Mouse (Mus musculus) erythroid progenitor cell, adult 5-6 weeks (primary cell): ENCODE measurements around the gene Cav2. TPM values are rescaled to one million over a fixed set of nuclear protein-coding genes. Genes with fewer than 3 reads are reported as not detected.

Experiments
- ATAC-seq: replicated peaks from 2 replicates; pipeline ENCODE4 v1.8.0; 2016; ENCODE audit warnings: moderate number of reproducible peaks, mild to moderate bottlenecking, moderate TSS enrichment, inconsistent platforms; ENCODE audit not compliant: poor library complexity, low FRiP score, severe bottlenecking
- total RNA-seq, 2 experiments: library from RNA; stranded (forward) in 1 of 2; stranded (reverse) in 1 of 2; fragments of 150-400 nt in 1 of 2; fragments of 186-747, 209-891 nt in 1 of 2; gene quantifications; 2 replicates each; pipeline versions ENCODE4 v1.2.3 to v1.2.4; 2015 to 2017; ENCODE audit warnings: low replicate concordance in 2 of 2

The Cav2 gene
- total RNA-seq (2015; ENCODE audit: low replicate concordance) (1.8 TPM in 1 of 2 replicates, not detected in the other), total RNA-seq (2017; ENCODE audit: low replicate concordance) (0.98 TPM in 1 of 2 replicates, not detected in the other)

DNA sequence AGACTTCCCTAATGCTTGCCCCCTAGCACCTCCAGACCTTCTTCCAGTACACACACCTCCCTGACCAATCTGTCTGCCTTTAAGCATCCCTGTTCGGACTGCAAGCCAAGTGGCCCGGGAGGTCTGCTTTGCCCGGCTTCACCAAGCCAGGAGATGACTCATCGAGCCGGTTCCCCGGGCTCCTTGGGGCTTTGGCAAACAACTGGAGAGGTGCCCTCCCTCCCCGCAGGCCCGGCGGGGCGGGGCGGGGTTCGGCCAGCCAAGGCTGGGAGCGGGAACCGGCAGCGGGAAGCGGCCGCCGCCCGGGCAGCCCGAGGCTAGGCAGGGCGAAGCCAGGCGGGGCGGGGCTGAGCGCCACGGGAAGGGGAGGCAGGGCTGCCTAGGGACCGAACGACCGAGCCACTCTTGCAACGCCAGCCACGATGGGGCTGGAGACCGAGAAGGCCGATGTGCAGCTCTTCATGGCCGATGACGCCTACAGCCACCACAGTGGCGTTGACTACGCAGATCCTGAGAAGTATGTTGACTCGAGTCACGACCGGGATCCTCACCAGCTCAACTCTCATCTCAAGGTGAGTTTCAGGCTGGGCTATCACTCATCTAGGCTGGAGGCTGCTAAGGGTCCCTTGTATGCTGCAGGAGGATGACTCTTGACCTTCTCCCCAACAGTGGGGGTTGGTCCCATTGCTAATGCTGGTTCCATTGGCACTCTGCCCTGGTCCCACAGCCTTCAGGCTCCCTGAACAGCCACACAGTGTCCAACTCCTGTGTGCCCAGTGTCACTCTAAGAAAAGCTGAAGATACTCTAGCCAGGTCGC lies at the start of gene Cav2:
TSS of gene Cav2 (plus strand) at position 247 of the 818 bp plus-strand sequence.
- no peak for ATAC-seq

DNA sequence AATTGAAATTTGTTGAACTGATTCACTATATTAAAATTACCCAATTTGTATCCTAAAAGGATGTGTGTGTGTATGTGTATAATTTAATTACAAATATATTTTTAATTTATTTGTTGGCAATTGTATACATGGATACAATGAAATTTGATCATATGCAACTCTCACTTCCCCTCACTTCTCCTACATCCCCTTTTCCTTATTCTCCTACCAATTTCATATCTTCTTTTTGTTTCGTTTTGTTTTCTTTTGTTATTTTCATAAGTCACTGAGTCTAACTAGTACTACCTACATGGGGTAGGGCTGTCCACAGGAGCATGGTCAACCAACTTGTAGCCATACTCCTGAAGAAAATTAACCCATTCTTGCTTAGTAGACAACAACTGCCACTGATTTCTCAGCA lies 41.3 kb upstream of the Cav2 start:
- no peak for ATAC-seq

DNA sequence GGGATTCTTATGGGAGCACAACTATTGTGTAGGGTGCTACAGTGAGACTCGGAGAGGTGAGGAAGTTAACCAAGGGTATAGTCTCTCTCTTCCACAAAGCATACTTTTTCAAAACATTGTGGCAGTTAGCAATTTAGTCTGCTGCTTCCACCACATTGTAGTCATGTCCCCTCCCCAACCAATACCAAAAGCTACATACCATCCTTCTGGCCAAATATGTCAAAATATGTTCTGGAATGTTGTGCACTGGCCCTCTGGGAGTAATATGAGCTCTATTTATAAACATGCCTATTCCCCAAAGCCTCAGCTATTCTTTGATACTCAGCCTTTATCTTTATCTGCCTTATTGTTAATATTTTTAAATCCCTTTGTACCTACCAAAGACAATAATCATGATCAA lies 40.0 kb upstream of the Cav2 start:
- no peak for ATAC-seq

- ATAC-seq, result no peak
These were observed 34.0 kb upstream of the Cav2 start for GRCm38 (mm10) chr6:17246959-17247358.

GRCm38 (mm10) chr6:17247673-17248072 lies 33.3 kb upstream of the Cav2 start:
- ATAC-seq, result no peak

DNA sequence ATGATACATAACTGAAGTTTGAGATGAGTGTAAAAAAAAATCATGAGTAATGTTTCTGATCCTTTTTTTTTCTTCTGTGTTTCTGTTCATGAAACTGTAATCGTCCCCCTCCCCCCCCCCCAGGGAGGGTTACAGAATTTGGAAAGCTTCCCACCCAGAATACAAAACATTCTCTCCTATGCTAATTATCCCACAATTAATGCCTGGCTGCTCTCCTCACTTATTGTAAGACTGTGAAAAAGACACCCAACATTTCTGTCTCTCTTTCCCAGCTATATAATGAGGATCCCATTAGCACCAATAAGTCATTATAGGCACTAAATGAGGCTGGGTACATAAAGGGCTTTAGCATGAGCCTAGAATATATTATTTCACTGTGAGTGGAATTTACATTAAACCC lies 32.7 kb upstream of the Cav2 start:
- ATAC-seq, result no peak

GRCm38 (mm10) chr6:17251958-17252357 lies 29.0 kb upstream of the Cav2 start:
- ATAC-seq, result no peak

- ATAC-seq, result no peak
These were observed 22.8 kb upstream of the Cav2 start for GRCm38 (mm10) chr6:17258142-17258541.

GRCm38 (mm10) chr6:17258911-17259310 lies 22.1 kb upstream of the Cav2 start:
- no peak for ATAC-seq

- ATAC-seq, result no peak
These were observed 18.2 kb upstream of the Cav2 start for GRCm38 (mm10) chr6:17262786-17263185.

DNA sequence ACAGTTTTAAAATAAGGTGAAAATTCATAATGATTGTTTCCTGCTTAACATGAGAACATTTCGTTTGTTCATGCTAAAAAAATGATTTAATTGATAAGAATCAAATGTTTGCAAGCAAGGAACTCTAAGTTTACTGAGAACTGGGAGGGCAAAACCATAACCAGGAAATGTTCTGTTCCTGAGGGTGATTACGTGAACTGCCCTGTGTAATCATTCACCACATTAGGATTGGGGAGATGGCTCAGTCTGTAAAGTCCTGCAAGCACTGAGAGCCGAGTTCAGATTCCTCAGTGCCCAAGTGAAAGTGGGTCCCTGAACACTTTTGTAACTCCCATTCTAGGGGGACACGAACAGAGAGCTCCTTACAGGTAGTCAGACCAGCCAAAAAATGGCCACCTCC lies 15.9 kb upstream of the Cav2 start:
- ATAC-seq, result no peak

GRCm38 (mm10) chr6:17266466-17266865 lies 14.5 kb upstream of the Cav2 start:
- ATAC-seq, result no peak

DNA sequence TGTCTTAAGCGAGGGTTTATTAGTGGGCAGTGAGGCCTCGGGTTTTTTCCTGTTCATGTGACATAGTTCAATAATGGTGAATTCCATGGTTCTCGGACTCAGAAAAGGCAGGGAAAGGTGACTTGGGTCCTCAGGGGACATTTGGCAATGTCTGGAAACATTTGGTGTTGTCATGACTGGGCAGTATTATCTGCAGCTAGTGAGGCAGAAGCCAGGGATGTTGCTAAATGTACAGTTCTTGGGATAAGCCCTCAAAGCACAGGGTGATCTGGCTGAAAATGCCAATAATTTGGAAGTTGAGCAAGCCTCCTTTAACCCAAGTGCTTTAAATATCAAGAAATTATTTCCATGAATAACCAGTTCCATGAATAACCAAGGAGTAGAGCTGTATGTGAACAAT lies 2.6 kb upstream of the Cav2 start:
- no peak for ATAC-seq

DNA sequence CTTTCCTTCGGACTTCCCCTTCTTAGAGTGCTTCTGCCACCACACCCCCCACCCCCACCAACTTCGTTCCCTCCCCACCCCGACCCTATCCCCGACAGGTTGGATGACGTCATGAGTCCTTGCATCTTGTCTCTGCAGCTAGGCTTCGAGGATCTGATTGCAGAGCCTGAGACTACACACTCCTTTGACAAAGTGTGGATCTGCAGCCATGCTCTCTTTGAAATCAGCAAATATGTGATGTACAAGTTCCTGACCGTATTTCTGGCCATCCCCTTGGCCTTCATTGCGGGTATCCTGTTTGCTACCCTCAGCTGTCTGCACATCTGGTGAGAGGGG lies 740 bp downstream of the Cav2 start:
- no peak for ATAC-seq

DNA sequence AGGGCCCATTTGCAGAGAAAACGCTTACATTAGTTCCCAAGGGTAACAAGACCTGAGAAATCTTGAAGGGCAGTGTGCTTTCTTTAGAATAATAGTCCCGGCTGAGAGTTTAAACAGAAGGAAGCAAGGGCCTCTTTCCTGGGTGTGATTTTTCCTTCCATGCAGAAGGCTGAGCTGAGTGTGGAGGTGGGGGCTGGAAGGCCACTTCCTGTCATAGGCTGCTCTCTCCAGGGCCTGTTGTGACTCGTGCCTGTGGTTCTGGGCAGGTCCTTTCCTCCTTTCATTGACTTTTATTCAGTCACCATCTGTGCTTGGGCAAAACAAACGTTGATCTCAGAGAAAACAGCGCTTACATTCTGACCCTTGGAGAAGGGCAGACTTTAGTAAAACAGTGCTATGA lies 1.2 kb downstream of the Cav2 start:
- no peak for ATAC-seq

- ATAC-seq, result no peak
These were observed 2.8 kb downstream of the Cav2 start for GRCm38 (mm10) chr6:17283834-17284233.

DNA sequence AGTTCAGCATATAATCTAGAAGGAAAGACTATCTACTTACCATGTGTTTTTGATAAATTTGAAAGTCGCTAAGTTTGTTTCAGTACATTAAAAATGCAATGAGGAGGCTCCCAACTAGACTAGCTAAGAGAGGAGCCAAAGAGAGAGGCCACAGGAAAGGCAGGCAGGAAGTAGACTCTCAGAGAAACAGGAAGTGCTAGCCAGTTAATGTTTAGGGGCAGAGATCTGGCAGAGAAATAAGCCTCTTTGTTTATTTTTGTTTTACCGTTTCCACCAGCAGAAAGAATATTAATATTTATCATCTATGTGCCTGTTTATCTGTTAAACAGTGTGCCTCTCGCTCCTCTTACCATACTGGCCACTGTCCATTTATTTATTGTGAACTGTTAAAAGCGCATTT lies 5.4 kb downstream of the Cav2 start:
- ATAC-seq, result no peak

- no peak for ATAC-seq
These were observed 14.1 kb downstream of the Cav2 start for GRCm38 (mm10) chr6:17295116-17295515.

- ATAC-seq, result no peak
These were observed 25.1 kb downstream of the Cav2 start, which contains the start of gene Cav1 for GRCm38 (mm10) chr6:17305954-17306601. TSS of gene Cav1 (plus strand) at chr6:17306335.

DNA sequence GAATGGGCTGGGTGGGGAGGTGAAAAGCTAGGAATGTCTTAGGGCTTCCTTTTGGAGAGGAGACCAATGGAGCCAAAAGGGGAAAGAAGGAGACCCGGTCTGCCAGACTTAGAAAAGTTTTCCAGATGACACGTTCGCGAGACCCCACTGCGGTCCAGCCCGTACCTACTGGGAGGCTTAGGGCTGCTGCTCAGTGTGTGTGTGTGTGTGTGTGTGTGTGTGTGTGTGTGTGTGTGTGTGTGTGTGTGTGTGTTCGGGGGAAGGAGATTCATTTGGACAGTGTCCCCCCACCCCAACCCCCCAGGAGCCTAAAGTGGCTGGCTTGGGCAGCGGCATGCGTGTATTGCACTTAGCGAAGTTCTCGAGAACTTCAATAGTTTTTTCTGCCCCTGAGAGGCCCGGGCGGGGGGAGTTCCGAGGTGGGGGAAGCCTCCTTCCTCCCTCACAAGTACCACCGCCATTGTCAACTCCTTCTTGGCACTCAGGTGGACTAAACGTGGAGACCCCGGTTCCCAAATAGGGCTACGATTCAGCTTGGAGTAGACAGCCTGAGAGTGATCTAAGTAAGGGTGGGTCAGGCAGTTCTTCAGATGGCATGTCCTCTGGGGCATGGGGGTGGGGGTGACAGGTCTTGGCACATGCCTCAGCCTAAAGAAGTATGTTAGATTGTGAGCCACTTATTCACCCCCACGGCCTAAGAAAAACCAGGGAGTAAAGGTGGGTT lies 25.8 kb downstream of the Cav2 start:
- no peak for ATAC-seq
